Mouse (Mus musculus): Measurements from ENCODE around the gene Rpl36a. TPM values are rescaled to one million over a fixed set of nuclear protein-coding genes. Genes with fewer than 3 reads are reported as not detected.

Gene Rpl36a
- polyA plus RNA-seq, 1 experiment from 2014 or later: 276 TPM

- H3K27me3 ChIP-seq: no peaks in the 10 kb centered on the region
- ATAC-seq (ENCODE audit: low FRiP score): no peak
- H3K9ac ChIP-seq: no peak overlapping the region
- no peaks in the 10 kb centered on the region for H3K9me3 ChIP-seq (replicated peaks)
- no peaks in the 10 kb centered on the region for H3K36me3 ChIP-seq
- H3K4me1 ChIP-seq: no peaks in the 10 kb centered on the region
- no peak overlapping the region for H3K27ac ChIP-seq
- no peak overlapping the region for H3K4me2 ChIP-seq (replicated peaks)
- H3K4me3 ChIP-seq: no peak overlapping the region
- 38% methylated on average over 4 of the region's 4 CpGs for WGBS
Observed at GRCm38 (mm10) chrX:134609472-134609871, 24.0 kb downstream of the Rpl36a start.

GRCm38 (mm10) chrX:134610984-134611383, 25.5 kb downstream of the Rpl36a start:
- H3K9ac ChIP-seq: no peak overlapping the region
- H3K9me3 ChIP-seq (replicated peaks): no peaks in the 10 kb centered on the region
- no peak overlapping the region for H3K27ac ChIP-seq
- no peak overlapping the region for H3K4me3 ChIP-seq
- WGBS: 95% methylated on average over 4 of the region's 4 CpGs
- no peaks in the 10 kb centered on the region for H3K36me3 ChIP-seq
- no peaks in the 10 kb centered on the region for H3K4me1 ChIP-seq
- H3K4me2 ChIP-seq (replicated peaks): no peak overlapping the region
- no peaks in the 10 kb centered on the region for H3K27me3 ChIP-seq
- ATAC-seq (ENCODE audit: low FRiP score): no peak

GRCm38 (mm10) chrX:134612285-134612959, 27.0 kb downstream of the Rpl36a start:
- no peaks in the 10 kb centered on the region for H3K27me3 ChIP-seq
- H3K4me3 ChIP-seq: peak overlapping the region; percentile 23
- ATAC-seq (ENCODE audit: low FRiP score): peak; percentile 90
- H3K9ac ChIP-seq: peak overlapping the region; percentile 47; the same call in 1 of the 2 replicates
- 22% methylated on average over 15 of the region's 15 CpGs for WGBS
- H3K27ac ChIP-seq: peak overlapping the region; percentile 79
- peak overlapping the region; percentile 50 for H3K4me2 ChIP-seq (replicated peaks)
- no peaks in the 10 kb centered on the region for H3K9me3 ChIP-seq (replicated peaks)
- no peaks in the 10 kb centered on the region for H3K4me1 ChIP-seq
- H3K36me3 ChIP-seq: no peaks in the 10 kb centered on the region

GRCm38 (mm10) chrX:134614306-134614705, 28.9 kb downstream of the Rpl36a start:
- Histone ChIP-seq H3K27ac (no peak overlapping the region), H3K36me3 (no peaks in the 10 kb centered on the region), H3K27me3 (peaks cover 12% of the 10 kb centered on the region), H3K4me3 (no peak overlapping the region), H3K9ac (no peak overlapping the region), H3K9me3 (replicated peaks) (no peaks in the 10 kb centered on the region), H3K4me2 (replicated peaks) (no peak overlapping the region), H3K4me1 (no peaks in the 10 kb centered on the region)
- WGBS: 48% methylated on average over 2 of the region's 2 CpGs
- no peak for ATAC-seq (ENCODE audit: low FRiP score)

- Histone ChIP-seq H3K4me1 (no peaks in the 10 kb centered on the region), H3K36me3 (no peaks in the 10 kb centered on the region), H3K4me2 (replicated peaks) (no peak overlapping the region), H3K27ac (peak overlapping the region; percentile 71), H3K4me3 (no peak overlapping the region), H3K9me3 (replicated peaks) (no peaks in the 10 kb centered on the region), H3K9ac (no peak overlapping the region), H3K27me3 (peaks cover 12% of the 10 kb centered on the region)
- peak; percentile 46; the same call in 1 of the 2 replicates for ATAC-seq (ENCODE audit: low FRiP score)
- 46% methylated on average over 9 of the region's 9 CpGs for WGBS
Observed at GRCm38 (mm10) chrX:134619695-134620094, 34.2 kb downstream of the Rpl36a start.

GRCm38 (mm10) chrX:134620254-134620865, 34.9 kb downstream of the Rpl36a start:
- ATAC-seq (ENCODE audit: low FRiP score): peak; percentile 72
- H3K27ac ChIP-seq: peak overlapping the region; percentile 71
- no peaks in the 10 kb centered on the region for H3K9me3 ChIP-seq (replicated peaks)
- peaks cover 12% of the 10 kb centered on the region for H3K27me3 ChIP-seq
- H3K9ac ChIP-seq: no peak overlapping the region
- H3K4me3 ChIP-seq: no peak overlapping the region
- H3K4me2 ChIP-seq (replicated peaks): no peak overlapping the region
- H3K36me3 ChIP-seq: no peaks in the 10 kb centered on the region
- H3K4me1 ChIP-seq: no peaks in the 10 kb centered on the region
- 36% methylated on average over 8 of the region's 8 CpGs for WGBS

- 80% methylated on average over 3 of the region's 3 CpGs for WGBS
- Histone ChIP-seq H3K9me3 (replicated peaks) (no peaks in the 10 kb centered on the region), H3K9ac (no peak overlapping the region), H3K27me3 (peaks cover 12% of the 10 kb centered on the region), H3K27ac (no peak overlapping the region), H3K4me2 (replicated peaks) (no peak overlapping the region), H3K36me3 (no peaks in the 10 kb centered on the region), H3K4me3 (no peak overlapping the region), H3K4me1 (no peaks in the 10 kb centered on the region)
- no peak for ATAC-seq (ENCODE audit: low FRiP score)
Observed at GRCm38 (mm10) chrX:134621685-134622084, 36.2 kb downstream of the Rpl36a start.

GRCm38 (mm10) chrX:134623350-134623749, 37.9 kb downstream of the Rpl36a start:
- Histone ChIP-seq H3K4me2 (replicated peaks) (no peak overlapping the region), H3K36me3 (no peaks in the 10 kb centered on the region), H3K27ac (no peak overlapping the region), H3K4me1 (no peaks in the 10 kb centered on the region), H3K27me3 (peaks cover 5% of the 10 kb centered on the region; the same call in 1 of the 2 replicates), H3K4me3 (no peak overlapping the region), H3K9ac (no peak overlapping the region), H3K9me3 (replicated peaks) (no peaks in the 10 kb centered on the region)
- ATAC-seq (ENCODE audit: low FRiP score): no peak
- 92% methylated on average over 4 of the region's 4 CpGs for WGBS

GRCm38 (mm10) chrX:134628200-134628599, 42.7 kb downstream of the Rpl36a start:
- H3K4me3 ChIP-seq: no peak overlapping the region
- 91% methylated on average over 2 of the region's 2 CpGs for WGBS
- no peak overlapping the region for H3K27ac ChIP-seq
- H3K9me3 ChIP-seq (replicated peaks): no peaks in the 10 kb centered on the region
- no peaks in the 10 kb centered on the region; the same call in 1 of the 2 replicates for H3K27me3 ChIP-seq
- no peak for ATAC-seq (ENCODE audit: low FRiP score)
- H3K36me3 ChIP-seq: no peaks in the 10 kb centered on the region
- no peak overlapping the region for H3K4me2 ChIP-seq (replicated peaks)
- H3K4me1 ChIP-seq: no peaks in the 10 kb centered on the region
- H3K9ac ChIP-seq: no peak overlapping the region

GRCm38 (mm10) chrX:134632710-134633109, 47.3 kb downstream of the Rpl36a start:
- Histone ChIP-seq H3K27me3 (no peaks in the 10 kb centered on the region), H3K4me1 (no peaks in the 10 kb centered on the region), H3K9ac (no peak overlapping the region), H3K36me3 (no peaks in the 10 kb centered on the region), H3K4me3 (no peak overlapping the region), H3K9me3 (replicated peaks) (no peaks in the 10 kb centered on the region), H3K4me2 (replicated peaks) (no peak overlapping the region), H3K27ac (no peak overlapping the region)
- no peak for ATAC-seq (ENCODE audit: low FRiP score)
- WGBS: 91% methylated on average over 5 of the region's 5 CpGs

GRCm38 (mm10) chrX:134635111-134635510, 49.7 kb downstream of the Rpl36a start:
- H3K27ac ChIP-seq: no peak overlapping the region
- no peak for ATAC-seq (ENCODE audit: low FRiP score)
- H3K9me3 ChIP-seq (replicated peaks): no peaks in the 10 kb centered on the region
- no peak overlapping the region for H3K4me3 ChIP-seq
- H3K27me3 ChIP-seq: no peaks in the 10 kb centered on the region
- H3K4me1 ChIP-seq: no peaks in the 10 kb centered on the region
- 51% methylated on average over 3 of the region's 3 CpGs for WGBS
- no peaks in the 10 kb centered on the region for H3K36me3 ChIP-seq
- H3K9ac ChIP-seq: no peak overlapping the region
- H3K4me2 ChIP-seq (replicated peaks): no peak overlapping the region

GRCm38 (mm10) chrX:134635860-134636259, 50.4 kb downstream of the Rpl36a start:
- ATAC-seq (ENCODE audit: low FRiP score): no peak
- no peaks in the 10 kb centered on the region for H3K4me1 ChIP-seq
- WGBS: 84% methylated on average over 3 of the region's 3 CpGs
- no peaks in the 10 kb centered on the region for H3K27me3 ChIP-seq
- H3K4me2 ChIP-seq (replicated peaks): no peak overlapping the region
- no peak overlapping the region for H3K27ac ChIP-seq
- no peak overlapping the region for H3K4me3 ChIP-seq
- no peaks in the 10 kb centered on the region for H3K36me3 ChIP-seq
- H3K9ac ChIP-seq: no peak overlapping the region
- no peaks in the 10 kb centered on the region for H3K9me3 ChIP-seq (replicated peaks)
